Mouse (Mus musculus) embryonic fibroblast, embryonic 13.5 days (primary cell): ENCODE measurements around the gene Apex2. TPM values are rescaled to one million over a fixed set of nuclear protein-coding genes. Genes with fewer than 3 reads are reported as not detected.
A peak's percentile ranks its signal among the peaks of the same experiment; 100 is the strongest.

Experiments
- H3K27ac ChIP-seq: 2 replicates; pipeline ENCODE4 v1.5.1; 2012; ENCODE audit warnings: low read length, control low read depth, inconsistent platforms; ENCODE audit not compliant: insufficient read depth
- H3K4me1 ChIP-seq: 2 replicates; pipeline ENCODE4 v1.6.1; 2011; ENCODE audit warnings: low read length; ENCODE audit not compliant: control insufficient read depth, insufficient read depth
- H3K4me3 ChIP-seq: 2 replicates; pipeline ENCODE4 v1.5.1; 2011; ENCODE audit warnings: mild to moderate bottlenecking, control low read depth, low read length; ENCODE audit not compliant: insufficient read depth
- CTCF ChIP-seq: IDR thresholded peaks from 2 replicates; pipeline ENCODE4 v1.5.1; 2011; ENCODE audit warnings: mild to moderate bottlenecking, control low read depth, low read length, moderate library complexity, borderline replicate concordance; ENCODE audit not compliant: insufficient read depth
- POLR2A ChIP-seq: IDR thresholded peaks from 2 replicates; pipeline ENCODE4 v1.6.1; 2011; ENCODE audit warnings: low read depth, mild to moderate bottlenecking, control low read depth, low read length, moderate library complexity
- polyA plus RNA-seq: library from polyadenylated mRNA; stranded (reverse); fragments of >200 nt; gene quantifications from 2 replicates; pipeline ENCODE4 v1.2.4, GENCODE M21; 2011; ENCODE audit warnings: low read depth; ENCODE audit not compliant: missing spikeins, insufficient read length

The Apex2 gene
- polyA plus RNA-seq = 14.4 and 19.1 TPM in 2 replicates

- Histone ChIP-seq H3K4me1 (no peaks in the 10 kb centered on the region), H3K4me3 (peak within 1 kb of the TSS; percentile 62; the same call in 1 of the 2 replicates), H3K27ac (peak within 1 kb of the TSS; percentile 50)
- TF ChIP-seq CTCF = no peak
- no peak for TF ChIP-seq POLR2A
Observed at GRCm38 (mm10) chrX:150589696-150590095, at the start of gene Apex2. TSS of gene Apex2 (minus strand) at chrX:150589868.

GRCm38 (mm10) chrX:150636421-150636820 lies 46.8 kb upstream of the Apex2 start:
- H3K4me3 ChIP-seq = no peak overlapping the region
- no peak overlapping the region for H3K27ac ChIP-seq
- no peaks in the 10 kb centered on the region for H3K4me1 ChIP-seq
- TF ChIP-seq POLR2A (no peak), CTCF (no peak)

- TF ChIP-seq POLR2A (no peak), CTCF (no peak)
- H3K4me3 ChIP-seq = no peak overlapping the region
- H3K4me1 ChIP-seq = no peaks in the 10 kb centered on the region
- H3K27ac ChIP-seq = no peak overlapping the region
Observed at GRCm38 (mm10) chrX:150598882-150599281, 9.2 kb upstream of the Apex2 start.

GRCm38 (mm10) chrX:150595016-150595760 lies 5.5 kb upstream of the Apex2 start:
- H3K4me1 ChIP-seq = no peaks in the 10 kb centered on the region
- no peak overlapping the region for H3K27ac ChIP-seq
- TF ChIP-seq POLR2A (no peak), CTCF (no peak)
- no peak overlapping the region for H3K4me3 ChIP-seq

GRCm38 (mm10) chrX:150594176-150594575 lies 4.5 kb upstream of the Apex2 start:
- H3K4me3 ChIP-seq = no peak overlapping the region
- H3K27ac ChIP-seq = no peak overlapping the region
- TF ChIP-seq POLR2A (no peak), CTCF (no peak)
- H3K4me1 ChIP-seq = no peaks in the 10 kb centered on the region

- Histone ChIP-seq H3K27ac (no peak overlapping the region), H3K4me1 (no peaks in the 10 kb centered on the region), H3K4me3 (no peak overlapping the region)
- no peak for TF ChIP-seq POLR2A
- no peak for TF ChIP-seq CTCF
Observed at GRCm38 (mm10) chrX:150593266-150594035, 3.8 kb upstream of the Apex2 start.

GRCm38 (mm10) chrX:150588023-150588764 lies 1.5 kb downstream of the Apex2 start, which contains the start of gene Pfkfb1:
TSS of gene Pfkfb1 (plus strand) at chrX:150588229.
- no peaks in the 10 kb centered on the region for H3K4me1 ChIP-seq
- peak; percentile 68; the same call in 1 of the 2 replicates for TF ChIP-seq POLR2A
- no peak for TF ChIP-seq CTCF
- peak within 1 kb of the TSS; percentile 87 for H3K27ac ChIP-seq
- peak within 1 kb of the TSS; percentile 94 for H3K4me3 ChIP-seq

GRCm38 (mm10) chrX:150585116-150585515 lies 4.6 kb downstream of the Apex2 start:
- TF ChIP-seq POLR2A (no peak), CTCF (no peak)
- Histone ChIP-seq H3K4me3 (no peak overlapping the region), H3K4me1 (no peaks in the 10 kb centered on the region), H3K27ac (no peak overlapping the region)

GRCm38 (mm10) chrX:150581921-150582320 lies 7.7 kb downstream of the Apex2 start:
- Histone ChIP-seq H3K4me1 (no peaks in the 10 kb centered on the region), H3K4me3 (no peak overlapping the region), H3K27ac (no peak overlapping the region)
- TF ChIP-seq POLR2A (no peak), CTCF (no peak)
